Mouse (Mus musculus) mature B cell (primary cell): ENCODE measurements around the gene Cdkn1c.

Experiments used
- in situ Hi-C: fragments of 300-500 bp; cut with MboI; formaldehyde crosslinking; loops from 2 replicates; pipeline ENCODE4 v1.14.3; 2019

Cdkn1c gene

DNA sequence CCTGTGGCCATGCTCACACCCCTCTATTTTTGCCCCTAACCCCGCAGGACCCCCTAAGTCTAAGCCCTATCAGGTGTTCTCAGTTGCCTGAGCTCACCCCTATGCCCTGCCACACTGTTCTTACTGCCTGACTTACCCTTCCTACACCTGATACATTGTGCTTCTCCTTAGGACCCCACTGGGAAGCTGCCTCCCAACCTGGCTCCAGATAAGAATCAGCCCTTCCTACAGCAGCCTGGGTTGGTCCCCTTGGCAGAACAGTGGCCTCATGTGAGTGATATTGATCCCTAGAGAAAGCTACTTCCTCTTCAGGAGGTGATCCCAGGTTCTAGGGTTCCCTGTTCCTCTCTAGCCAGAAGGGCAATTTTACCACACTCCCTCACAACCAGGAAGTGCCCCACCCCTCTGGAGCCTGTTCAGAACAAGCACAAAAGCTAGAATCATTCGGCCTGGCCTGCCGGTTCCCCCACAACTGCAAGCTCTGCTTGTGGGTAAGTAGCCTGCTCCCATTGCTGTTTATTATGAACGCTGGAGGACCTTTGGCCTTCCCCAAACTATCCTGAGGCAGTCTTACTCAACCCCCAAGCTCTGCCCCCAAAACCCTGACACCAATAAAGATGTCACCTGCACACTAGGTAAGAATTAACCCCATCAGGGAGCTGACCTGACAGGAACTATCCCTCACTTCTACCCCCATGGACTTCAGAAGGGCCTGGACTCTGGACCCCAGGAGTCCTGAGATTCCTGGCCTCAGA is 12.7 kb upstream of the Cdkn1c start, which contains the start of gene Slc22a18:
Slc22a18 (plus strand) TSS at position 390 of the 755 bp plus-strand sequence.
- in situ Hi-C loops = no loop called here

- in situ Hi-C loops = loop anchor here (5.0 kb wide), 1 partner anchor 318 kb away; no protein-coding TSS in a partner anchor
Observed at GRCm38 (mm10) chr7:143469946-143470345, 9.1 kb upstream of the Cdkn1c start.

- in situ Hi-C loops = loop anchor here (5.0 kb wide), 1 partner anchor 315 kb away; no protein-coding TSS in a partner anchor
Observed at GRCm38 (mm10) chr7:143467714-143468113, 6.9 kb upstream of the Cdkn1c start.

DNA sequence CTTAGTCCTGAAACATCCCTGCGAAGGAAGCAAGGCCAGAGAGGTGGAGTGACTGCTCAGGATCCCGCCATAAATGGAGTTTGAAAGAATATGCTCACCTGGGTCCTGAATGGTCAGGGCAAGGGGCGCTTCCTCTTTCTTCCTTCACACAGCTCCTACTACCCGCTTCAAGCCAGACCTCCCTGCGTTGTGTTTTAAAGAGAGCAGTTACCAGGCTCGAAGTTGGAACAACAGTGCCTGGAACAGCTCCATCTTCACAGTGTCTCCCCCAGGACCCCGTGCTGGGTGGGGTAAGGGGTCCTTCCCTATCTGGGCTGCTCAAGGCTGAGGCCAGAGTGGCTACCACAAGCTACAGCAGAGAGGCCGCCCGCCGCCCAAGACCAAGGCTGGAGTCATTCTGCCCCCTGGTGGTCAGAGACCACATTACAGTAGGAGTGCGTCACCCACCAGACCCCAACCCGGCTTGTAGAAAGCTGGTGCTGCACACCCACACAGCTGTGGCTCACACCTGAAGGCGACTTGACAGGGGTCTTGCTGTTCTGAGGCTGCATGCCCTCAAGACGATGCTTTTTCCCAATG is 5.3 kb upstream of the Cdkn1c start:
- in situ Hi-C loops = loop anchor here (5.0 kb wide), 1 partner anchor 314 kb away; no protein-coding TSS in a partner anchor

- in situ Hi-C loops = loop anchor here (5.0 kb wide), 1 partner anchor 313 kb away; no protein-coding TSS in a partner anchor
Observed at GRCm38 (mm10) chr7:143464811-143465560, 4.1 kb upstream of the Cdkn1c start.

- in situ Hi-C loops = no loop called here
Observed at GRCm38 (mm10) chr7:143463865-143464415, 3.1 kb upstream of the Cdkn1c start.

DNA sequence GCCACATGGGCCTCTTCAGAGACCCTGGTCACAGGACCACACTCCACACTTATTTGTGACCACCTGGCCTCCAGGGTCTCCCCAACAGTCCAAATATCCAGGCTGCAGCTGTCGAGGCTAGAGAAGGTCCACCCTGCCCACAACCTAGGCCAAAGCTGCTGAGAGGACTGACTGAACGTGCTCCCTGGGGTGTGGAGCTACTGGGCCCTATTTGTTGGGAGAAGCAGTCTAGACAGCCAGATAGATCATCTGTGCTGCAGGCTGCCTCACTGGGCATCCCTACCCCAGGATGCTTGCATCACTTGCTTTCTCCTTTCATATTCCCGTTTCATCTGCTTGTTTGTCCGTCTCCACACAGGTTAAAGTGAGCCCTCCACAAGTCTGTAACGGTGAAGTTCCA is 1.7 kb upstream of the Cdkn1c start:
- in situ Hi-C loops = no loop called here

DNA sequence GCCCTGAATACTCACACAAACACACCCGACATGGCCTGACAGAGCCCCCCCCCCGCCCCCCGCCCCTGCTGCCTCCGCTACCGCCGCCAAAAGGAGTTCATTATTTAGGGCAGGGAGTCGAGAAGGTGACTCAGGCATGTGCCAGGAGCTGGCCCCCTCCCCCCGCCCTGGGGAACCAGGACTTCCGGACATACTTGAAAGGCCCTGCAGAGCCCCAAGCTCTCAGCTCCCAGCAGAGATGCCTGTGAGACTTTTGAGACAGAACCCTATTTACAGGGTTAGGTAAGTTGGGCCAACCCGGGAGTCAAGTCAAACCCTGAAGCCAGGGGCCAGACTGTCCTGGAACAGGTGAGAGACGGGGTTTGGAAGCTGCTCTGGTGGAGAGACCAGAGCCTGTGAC is 1.1 kb upstream of the Cdkn1c start:
- in situ Hi-C loops = no loop called here

- in situ Hi-C loops = no loop called here
Observed at GRCm38 (mm10) chr7:143461294-143461870, 532 bp upstream of the Cdkn1c start.

DNA sequence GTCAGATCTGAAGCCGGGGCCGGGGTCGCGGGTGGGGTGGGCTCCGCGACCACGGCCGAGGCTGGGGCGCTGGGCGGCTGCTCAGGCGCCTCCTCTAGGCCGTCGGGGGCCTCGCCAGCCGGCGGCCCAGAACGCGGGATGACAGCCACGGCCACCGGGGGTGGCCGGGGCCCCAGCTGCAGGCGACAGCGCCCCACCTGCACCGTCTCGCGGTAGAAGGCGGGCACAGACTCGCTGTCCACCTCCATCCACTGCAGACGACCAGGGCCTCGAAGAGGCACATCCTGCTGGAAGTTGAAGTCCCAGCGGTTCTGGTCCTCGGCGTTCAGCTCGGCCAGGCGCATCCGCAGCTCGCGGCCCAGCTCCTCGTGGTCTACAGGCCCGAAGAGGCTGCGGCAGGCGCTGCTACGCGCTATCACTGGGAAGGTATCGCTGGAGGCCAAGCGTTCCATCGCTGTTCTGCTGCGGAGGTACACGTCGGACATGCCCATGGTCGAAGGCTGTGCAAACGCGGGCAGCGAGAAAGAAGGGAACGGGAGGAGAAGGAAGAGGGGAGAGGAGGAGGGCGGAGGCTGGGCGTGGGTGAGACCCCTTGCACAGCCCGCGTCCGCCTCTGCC is 524 bp downstream of the Cdkn1c start:
- in situ Hi-C loops = no loop called here

- in situ Hi-C loops = no loop called here
Observed at GRCm38 (mm10) chr7:143459332-143460211, 1.3 kb downstream of the Cdkn1c start.

DNA sequence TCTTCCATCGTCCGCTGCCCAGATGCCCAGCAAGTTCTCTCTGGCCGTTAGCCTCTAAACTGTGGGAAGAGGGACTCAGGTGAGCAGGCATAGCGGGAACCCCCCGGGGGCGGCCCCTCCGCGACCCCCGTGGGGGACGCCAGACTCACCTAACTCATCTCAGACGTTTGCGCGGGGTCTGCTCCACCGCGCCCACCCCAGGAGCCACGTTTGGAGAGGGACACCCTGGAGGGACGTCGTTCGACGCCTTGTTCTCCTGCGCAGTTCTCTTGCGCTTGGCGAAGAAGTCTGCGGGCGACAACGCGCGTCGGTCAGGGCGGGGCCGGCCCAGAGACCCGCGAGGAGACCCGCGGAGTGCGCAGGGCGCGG is 1.9 kb downstream of the Cdkn1c start:
- in situ Hi-C loops = no loop called here

DNA sequence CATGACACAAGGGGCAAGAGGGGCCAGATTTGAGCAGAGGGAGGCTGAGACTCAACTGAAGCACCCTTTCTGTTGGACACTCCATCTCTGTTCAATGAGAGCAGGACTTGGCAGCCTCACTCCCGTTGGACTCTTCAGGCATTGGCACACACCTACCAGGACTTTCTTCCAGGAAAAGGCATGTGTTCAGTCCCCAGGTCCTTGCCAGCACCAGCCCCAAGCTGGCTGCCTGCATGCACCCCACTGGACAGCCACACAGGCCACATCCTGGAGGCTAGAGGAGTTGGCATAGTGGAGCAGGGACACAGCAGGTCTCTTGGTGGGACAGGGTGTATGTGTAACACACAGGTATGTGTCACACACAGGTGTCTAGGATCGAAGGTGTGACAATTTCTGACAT is 13.7 kb downstream of the Cdkn1c start:
- in situ Hi-C loops = no loop called here

DNA sequence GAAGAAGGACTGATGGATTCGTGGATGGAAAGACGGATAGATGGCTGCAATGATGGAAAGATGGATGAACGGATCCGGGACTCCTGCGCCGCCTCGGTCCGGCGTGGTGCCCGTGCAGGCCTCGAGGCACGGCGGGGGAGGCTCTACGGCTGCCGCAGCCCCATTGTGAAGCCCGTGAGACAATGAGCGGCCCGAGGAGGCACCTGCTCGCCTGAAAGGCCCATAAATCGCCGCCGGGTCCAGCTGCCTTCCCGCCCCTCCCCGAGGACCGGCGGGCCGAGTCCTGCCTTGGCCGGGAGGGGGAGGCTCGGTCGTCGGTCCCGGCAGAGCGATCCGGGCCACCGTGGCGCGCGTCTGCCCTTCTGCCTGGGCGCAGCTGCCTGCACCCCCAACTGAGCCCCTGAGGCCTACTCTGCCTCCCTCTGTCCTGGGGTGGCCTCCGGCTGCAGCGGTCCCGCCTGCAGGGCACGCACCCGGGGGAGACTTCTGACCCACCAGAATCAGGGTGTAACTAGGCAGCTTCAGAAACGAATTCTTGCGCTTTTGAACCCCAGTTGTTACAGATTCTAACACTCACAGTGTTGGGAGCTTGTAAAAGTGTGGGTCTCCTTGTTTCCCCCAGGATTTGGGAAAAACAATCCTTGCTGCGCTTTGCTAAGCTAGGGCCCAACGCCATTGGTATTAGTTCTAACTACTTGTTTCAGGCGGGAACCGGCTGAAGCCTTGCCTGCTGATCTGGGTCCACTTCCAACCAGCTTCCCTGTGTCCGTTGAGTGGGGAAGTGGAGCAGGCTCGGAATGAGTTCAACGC is 15.0 kb downstream of the Cdkn1c start:
- in situ Hi-C loops = no loop called here

DNA sequence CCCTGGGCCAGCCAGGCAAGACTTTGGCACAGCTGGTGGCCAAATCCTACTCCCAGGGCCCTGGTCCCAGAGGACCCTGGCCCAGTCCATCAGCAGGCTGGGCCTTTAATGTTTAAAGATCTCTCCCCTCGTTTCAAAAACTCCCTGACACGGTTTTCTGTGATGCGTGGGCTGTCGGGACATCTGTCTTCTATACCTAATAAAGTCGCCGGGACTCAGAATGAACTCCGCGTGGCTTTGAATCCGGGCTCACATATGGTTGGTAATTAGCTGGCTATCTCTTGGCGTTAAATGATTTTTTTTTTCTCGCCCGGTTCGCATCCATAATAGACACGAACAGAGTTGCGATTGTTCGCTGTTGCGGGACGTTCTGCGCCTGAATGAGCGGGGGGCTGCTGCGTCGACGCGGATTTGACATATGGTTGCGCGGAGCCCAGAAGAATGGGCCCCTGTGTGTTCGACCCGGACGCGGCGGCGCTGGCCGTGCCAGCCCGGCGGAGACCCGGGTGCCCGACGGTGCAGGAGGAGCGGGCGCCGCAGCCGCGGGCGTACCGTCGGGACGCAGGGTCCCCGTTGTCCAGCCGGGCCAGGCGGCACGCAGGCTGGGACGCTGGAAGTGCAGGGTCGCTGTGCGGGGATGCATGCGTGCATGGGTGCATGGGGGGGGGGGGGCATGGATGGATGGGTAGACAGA is 15.7 kb downstream of the Cdkn1c start:
- in situ Hi-C loops = no loop called here

DNA sequence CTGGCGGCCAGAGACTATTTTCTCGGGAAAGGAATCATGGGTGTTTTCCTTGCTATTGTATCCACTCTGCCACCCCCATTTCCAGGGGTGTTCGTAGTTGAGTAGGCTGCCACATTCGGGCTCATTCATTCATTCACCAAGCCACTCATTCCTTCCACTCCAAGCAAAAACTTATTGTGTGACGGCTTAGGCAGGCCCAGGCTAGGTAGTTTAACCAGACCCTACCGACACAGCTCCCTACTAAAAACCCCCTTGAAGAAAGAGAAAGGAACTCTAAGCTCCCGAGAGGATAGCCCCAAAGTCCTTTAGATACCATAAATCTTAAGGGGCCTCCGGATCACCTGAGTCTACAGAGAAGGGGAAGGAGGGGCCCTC is 16.3 kb downstream of the Cdkn1c start:
- in situ Hi-C loops = no loop called here

- in situ Hi-C loops = no loop called here
Observed at GRCm38 (mm10) chr7:143438965-143439364, 21.9 kb downstream of the Cdkn1c start.

GRCm38 (mm10) chr7:143437894-143438581 is 22.8 kb downstream of the Cdkn1c start:
- in situ Hi-C loops = no loop called here
